Mouse (Mus musculus): ENCODE results near the gene Mettl27. TPM values are rescaled to one million over a fixed set of nuclear protein-coding genes. Genes with fewer than 3 reads are reported as not detected.

Gene Mettl27
- total RNA-seq, 2 experiments from 2014 or later = 33.0 to 36.3 TPM

DNA sequence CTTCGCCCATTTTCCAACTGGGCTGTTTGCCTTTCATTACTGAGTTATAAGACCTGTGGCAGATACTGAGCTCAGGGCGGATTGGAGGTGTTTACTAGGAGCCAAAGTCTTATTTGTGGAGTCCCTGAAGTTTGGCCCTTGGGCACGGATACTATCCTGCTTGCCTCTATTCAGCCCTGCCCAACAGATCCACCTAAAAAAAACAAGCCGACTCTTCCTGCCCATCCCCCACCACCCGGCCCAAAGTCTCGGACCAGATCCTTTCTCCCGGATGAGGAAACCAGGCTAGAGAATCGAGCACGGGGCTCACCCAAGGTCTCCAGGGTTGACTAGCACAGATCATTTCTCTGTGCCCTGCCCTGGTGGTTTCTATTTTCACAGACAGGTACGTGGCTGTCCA lies 49.0 kb downstream of the Mettl27 start:
- DNase-seq (ENCODE audit: low spot score in 2 of 2) = no peak

GRCm38 (mm10) chr5:134983111-134983510 lies 50.9 kb downstream of the Mettl27 start:
- no peak for DNase-seq (ENCODE audit: low spot score in 2 of 2)

DNA sequence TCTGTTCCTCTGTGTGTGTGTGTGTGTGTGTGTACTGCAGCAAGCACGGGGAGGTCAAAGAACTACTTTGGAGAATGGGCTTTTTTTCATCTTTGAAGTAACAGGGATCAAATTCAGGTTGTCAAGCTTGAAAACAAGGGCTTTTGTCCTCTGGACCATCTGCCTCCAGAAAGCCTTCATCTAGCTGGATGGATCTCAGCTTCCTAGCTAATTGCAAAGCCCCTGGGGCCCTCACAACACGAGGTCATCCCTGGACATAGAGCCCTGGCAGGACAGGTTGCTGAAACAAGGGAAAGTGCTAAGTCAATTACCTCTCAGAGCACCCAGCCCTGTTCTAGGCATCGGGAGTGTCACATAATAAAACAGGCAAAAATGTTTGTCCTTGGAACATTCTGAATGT lies 51.6 kb downstream of the Mettl27 start:
- no peak for DNase-seq (ENCODE audit: low spot score in 2 of 2)

DNA sequence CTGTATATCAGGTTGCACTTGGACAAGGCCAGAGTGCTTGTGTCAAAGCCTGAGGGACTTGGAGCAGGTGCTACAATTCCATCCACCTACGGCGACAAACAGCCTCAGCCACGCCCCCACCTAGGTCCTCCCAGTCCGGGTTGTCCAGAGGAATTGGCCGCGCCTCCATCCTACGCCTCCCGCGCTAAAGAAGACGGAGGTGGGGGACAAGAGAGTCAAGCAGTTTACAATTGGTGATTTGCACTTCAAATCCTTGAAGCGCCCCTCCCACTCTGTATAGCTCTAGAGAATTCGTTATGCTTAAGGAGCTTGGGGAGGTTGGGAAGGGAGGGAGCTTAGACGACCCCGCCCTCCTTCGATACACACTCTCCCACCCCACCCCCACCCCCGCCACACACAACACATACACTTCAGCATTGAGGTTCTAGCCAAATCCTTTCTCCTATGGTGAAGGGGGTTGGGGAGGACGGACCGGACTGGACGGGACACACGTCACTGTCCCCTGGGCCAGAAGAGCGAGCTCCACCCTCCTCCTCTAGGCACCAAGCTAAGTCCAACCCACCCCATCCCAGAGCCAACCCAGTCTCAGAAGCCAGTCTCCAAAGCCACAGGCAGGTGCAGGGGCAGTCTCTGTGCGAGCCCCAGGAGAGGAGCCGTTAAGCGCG lies 53.6 kb downstream of the Mettl27 start, which contains the start of gene Cldn3:
Gene Cldn3 (plus strand): TSS at position 582 of the 665 bp plus-strand sequence.
- DNase-seq (ENCODE audit: low spot score in 2 of 2) = no peak

GRCm38 (mm10) chr5:134986298-134987268 lies 54.4 kb downstream of the Mettl27 start:
- DNase-seq (ENCODE audit: low spot score in 2 of 2) = no peak

DNA sequence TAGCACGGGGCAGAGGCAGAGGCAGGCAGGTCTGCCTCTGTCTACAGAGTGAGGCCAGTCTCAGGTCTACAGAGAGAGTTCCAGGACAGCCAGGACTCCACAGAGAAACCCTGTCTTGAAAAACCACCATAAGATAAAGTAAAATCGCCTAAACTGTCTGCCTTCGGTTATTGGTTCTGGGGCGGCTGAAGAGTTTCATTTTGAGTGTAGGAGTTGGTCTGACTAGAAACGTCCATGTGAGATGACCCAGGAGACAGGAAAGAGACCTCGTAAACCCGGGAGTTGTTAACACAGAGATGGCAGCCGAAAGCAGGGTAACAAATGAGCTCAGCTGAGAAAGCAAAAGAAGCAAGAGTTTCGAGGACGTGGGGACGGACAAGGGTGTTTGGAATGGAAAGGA lies 57.0 kb downstream of the Mettl27 start:
- DNase-seq (ENCODE audit: low spot score in 2 of 2) = no peak

GRCm38 (mm10) chr5:134989741-134990140 lies 57.6 kb downstream of the Mettl27 start:
- no peak for DNase-seq (ENCODE audit: low spot score in 2 of 2)

Other genes with a start within 250 kb of the Mettl27 start
- gene Limk1, start 243.8 kb upstream of the Mettl27 start, total RNA-seq (2021) = 10 to 100 TPM; 31.1 to 32.3 TPM
- gene Eln, start 185.0 kb upstream of the Mettl27 start, total RNA-seq (2021) = 100 to 1,000 TPM; 192 to 231 TPM
- gene Tmem270, start 25.6 kb upstream of the Mettl27 start, total RNA-seq (2021) = not detected
- gene Cldn13, start 16.8 kb upstream of the Mettl27 start, total RNA-seq (2021) = 1 to 10 TPM; 2.8 to 6.6 TPM
- 1 to 10 TPM in 1 of 2 experiments, under 1 TPM in 1; 0.23 to 7.8 TPM for gene Cldn4, start 14.6 kb downstream of the Mettl27 start, total RNA-seq (2021)
- gene Cldn3, start 53.8 kb downstream of the Mettl27 start, total RNA-seq (2021) = 1 to 10 TPM; 8.6 to 9.4 TPM
- gene Abhd11, start 76.8 kb downstream of the Mettl27 start, total RNA-seq (2021) = 10 to 100 TPM; 54.9 to 55.5 TPM
- gene Stx1a, start 91.1 kb downstream of the Mettl27 start, total RNA-seq (2021) = 10 to 100 TPM; 17.5 to 20.3 TPM
- 10 to 100 TPM; 27.9 to 28.8 TPM for gene Dnajc30, start 131.8 kb downstream of the Mettl27 start, total RNA-seq (2021)
- gene Bud23, start 132.6 kb downstream of the Mettl27 start, total RNA-seq (2021) = 10 to 100 TPM; 49.7 to 50.1 TPM
- 10 to 100 TPM; 10.1 to 12.3 TPM for gene Vps37d, start 145.9 kb downstream of the Mettl27 start, total RNA-seq (2021)
- gene Mlxipl, start 157.5 kb downstream of the Mettl27 start, total RNA-seq (2021) = 10 to 100 TPM; 37.8 to 38.7 TPM
- gene Tbl2, start 217.3 kb downstream of the Mettl27 start, total RNA-seq (2021) = 10 to 100 TPM; 22.3 to 26.7 TPM
- gene Bcl7b, start 235.9 kb downstream of the Mettl27 start, total RNA-seq (2021) = 10 to 100 TPM; 44.6 to 52.1 TPM